Mouse (Mus musculus): ENCODE measurements around the gene Mcur1.
A peak's percentile ranks its signal among the peaks of the same experiment; 100 is the strongest.

Mcur1 gene

DNA sequence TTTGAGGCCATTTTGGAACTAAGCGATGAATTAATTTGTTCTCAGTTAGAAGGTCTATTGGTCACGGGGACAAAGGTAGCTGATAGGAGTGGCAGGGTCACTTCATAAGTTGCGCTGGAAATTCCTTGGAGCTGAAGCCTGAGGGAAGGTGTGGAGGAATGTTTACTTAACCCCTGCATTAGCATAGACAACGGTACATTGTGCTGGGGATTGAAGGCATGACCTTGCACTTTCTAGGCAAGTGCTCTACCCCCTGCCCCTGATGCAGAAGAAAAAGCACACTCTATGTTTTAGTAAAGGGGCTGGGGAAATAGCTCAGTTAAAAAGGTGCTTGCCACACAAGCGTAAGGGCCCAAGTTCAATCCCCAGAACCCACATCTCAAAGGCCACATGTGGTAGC lies 33.7 kb downstream of the Mcur1 start:
- DNase-seq (ENCODE audit: low read depth in 1 of 2, low spot score in 2 of 2) = no peak

DNA sequence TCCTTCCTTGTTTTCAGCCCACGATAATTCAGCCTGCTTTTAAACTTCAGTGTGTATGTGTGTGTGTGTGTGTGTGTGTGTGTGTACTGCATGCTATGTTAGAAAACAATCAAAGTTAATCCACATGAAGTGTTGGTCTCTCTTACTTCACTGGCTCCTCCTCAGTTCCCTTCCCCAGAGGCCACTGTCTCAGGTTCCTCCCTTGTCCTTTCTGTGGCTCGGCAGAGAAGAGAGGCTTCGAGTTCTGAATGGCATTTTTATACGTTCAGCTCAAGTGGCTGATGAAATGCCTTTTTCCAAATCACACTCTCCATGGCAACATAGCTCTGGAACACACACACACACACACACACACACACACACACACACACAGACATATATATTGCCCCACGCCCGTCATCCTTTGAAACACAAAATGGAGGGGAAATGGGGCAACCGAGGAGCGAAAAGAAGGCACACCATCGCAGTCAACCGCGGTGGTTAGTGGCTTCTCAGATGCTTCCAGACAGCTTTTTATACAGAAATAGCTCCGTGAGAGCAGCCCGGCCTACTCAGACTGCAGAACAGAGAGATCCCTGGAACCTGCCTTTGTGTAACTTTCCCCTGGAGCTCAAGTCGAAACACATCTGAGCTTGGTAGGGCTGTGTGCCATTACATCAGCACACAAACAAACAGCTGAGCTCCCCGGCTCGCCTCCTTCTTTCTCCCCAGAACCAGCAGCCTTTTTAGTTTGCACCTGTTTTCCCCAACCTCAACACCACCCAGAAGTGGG lies 34.4 kb downstream of the Mcur1 start:
- peak in 1 of 2 experiments; percentile 13 for DNase-seq (ENCODE audit: low read depth in 1 of 2, low spot score in 2 of 2)

DNA sequence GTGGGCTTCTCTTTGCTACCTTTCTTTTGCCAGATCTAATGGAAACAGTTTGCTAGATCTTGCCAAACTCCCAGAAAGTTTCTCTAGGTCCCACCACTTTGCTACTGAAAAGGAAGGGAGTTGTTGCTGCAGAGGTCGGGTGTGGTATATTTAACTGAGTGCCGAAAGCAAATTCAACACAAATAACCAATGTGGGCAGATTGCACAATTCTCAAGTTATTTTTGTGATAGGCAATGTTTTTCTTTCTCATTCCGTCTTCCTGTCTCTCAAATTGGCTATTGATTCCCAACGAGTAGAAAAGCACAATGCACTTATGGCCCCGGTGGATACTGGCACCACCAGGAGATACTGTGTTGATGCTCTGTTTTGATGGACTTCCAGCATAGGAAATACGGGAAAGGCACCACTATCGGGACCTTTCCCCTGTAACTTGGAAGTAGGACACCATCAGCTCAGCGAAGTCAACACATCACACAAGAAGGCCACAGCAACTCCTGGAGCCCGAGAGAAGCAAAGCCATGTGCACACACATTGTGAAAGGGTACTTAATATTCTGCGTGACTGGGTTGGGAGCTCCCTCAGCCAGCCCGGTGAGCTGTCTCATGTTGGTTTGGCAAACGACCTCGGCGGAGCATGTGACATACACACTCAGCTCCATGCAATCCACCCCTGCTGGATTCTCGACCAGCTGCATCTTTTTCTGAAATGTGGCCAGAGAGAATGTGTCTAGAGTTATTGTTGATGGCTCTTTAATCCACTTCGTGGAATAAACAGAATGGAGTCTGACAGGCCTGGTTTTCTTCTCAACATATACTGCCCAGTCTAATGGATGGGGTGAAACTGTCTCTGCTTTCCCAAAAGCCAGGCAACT lies 35.3 kb downstream of the Mcur1 start:
- DNase-seq (ENCODE audit: low read depth in 1 of 2, low spot score in 2 of 2) = peak; percentile 24 to 32

DNA sequence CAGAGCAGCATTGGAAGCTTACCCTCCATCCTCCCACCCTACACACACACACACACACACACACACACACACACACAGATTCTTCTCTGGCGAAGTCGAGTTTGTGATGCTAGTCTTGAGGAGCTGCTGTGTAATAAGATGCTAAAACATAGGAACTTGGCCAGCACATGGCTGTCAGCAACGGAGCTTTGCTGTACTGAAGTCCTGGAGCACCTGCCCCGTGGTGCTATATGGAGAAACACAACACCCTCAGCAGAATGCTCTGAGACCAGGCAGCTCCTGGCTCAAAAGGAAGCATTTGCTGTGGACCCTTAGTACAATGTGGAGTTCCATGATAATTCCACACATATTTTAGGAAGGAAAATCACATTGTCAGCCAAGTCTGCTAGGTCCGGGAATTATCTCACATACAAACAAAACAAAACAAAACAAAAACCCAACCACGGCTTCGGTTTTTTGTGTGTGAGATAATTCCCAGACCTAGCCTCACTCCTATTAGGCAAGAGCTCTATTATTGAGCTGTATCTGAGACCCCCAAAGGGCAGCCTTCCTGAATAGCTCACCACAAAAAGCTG lies 36.0 kb downstream of the Mcur1 start:
- DNase-seq (ENCODE audit: low read depth in 1 of 2, low spot score in 2 of 2) = no peak

DNA sequence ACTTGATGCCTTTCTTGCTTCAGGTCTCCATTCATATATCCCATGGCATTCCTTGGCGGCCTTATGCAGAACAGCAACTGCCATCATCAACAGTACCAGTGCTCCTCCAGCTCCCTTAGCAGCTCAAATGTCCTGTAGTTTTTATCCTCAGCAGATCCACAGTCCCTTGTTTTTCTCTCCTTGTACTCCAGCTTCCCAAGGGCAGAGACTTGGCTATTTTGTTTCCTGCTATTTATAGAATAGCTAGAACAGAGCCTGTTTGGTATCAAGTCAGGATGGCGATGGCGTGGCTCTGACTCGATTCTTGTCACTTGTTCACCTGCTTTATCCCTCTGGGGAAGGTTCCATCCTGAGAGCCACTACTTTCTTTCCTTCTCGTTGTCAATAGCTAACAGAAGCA lies 38.1 kb downstream of the Mcur1 start:
- no peak for DNase-seq (ENCODE audit: low read depth in 1 of 2, low spot score in 2 of 2)

DNA sequence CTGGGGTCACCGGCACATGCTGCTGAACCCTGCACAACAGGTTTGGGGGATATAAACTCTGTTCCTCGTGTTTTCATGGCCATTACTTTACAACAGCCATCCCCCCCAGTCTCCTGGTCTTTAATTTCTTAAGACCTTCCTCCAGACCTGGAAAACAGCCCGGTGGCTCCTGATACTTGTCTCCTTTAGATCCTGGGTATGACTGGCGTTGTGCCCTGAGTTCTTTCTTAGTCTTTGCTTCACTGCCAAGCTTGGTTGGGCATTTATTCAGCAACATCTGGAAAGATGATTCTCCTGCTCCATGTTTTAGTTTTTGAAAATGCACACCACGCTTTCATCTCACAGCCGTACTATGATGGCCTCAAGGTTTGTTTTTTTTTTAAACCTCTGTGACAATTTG lies 40.7 kb downstream of the Mcur1 start:
- DNase-seq (ENCODE audit: low read depth in 1 of 2, low spot score in 2 of 2) = no peak

DNA sequence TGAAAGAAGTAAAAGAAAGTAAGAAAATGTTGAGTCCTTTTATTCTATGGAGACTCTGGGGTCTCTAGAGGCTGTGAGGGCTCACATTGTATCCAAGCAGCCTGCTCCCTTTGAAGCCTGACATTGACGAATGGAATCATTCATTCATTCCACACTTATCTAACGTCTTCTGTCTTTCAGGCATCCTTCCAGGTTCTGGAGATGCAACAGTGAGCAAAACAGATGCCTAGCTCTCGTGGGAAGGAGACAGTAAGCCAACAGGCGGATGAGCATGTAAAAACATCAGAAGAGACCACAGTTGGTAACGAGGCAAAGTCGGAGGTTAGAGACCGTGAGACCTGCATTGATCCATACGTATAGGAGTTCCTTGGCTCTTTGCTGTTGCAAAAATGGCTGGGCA lies 42.6 kb downstream of the Mcur1 start:
- DNase-seq (ENCODE audit: low read depth in 1 of 2, low spot score in 2 of 2) = no peak

DNA sequence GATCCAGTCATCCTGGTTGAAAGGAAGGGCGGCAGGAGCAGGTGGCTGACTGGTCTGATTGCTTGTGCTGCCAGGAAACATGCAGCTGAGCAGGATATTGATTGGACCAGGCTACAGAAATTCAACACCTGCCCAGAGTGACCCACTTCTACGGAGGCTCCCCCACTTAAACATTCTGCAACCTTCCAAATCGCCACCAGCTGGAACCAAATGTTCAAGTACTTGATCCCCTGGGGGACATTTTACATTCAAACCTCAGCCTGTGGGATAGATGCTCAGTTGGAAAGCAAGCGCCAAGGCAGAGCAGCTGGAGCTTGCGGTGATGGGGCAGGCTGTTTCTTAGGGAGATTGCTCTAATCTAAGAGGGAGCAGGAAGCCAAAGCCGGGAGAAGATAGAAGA lies 43.1 kb downstream of the Mcur1 start:
- no peak for DNase-seq (ENCODE audit: low read depth in 1 of 2, low spot score in 2 of 2)

DNA sequence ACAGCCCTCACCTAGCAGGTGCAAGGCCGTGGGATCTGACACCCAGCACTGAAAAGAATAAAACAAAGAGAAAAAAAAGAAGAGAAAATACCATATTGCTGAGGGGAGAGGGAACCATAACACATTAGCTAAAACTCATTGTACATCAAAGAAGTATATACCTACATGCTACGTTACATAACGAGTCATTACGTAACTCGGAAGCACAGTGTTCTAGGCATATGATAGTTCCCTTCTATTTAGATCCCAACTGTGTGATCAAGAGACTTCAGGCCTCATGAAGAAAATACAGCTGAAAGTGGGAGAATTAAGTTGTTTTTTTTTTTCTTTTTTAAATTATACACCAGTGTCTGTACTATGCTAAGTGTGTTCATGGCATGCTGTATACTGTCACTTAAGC lies 43.9 kb downstream of the Mcur1 start:
- no peak for DNase-seq (ENCODE audit: low read depth in 1 of 2, low spot score in 2 of 2)

DNA sequence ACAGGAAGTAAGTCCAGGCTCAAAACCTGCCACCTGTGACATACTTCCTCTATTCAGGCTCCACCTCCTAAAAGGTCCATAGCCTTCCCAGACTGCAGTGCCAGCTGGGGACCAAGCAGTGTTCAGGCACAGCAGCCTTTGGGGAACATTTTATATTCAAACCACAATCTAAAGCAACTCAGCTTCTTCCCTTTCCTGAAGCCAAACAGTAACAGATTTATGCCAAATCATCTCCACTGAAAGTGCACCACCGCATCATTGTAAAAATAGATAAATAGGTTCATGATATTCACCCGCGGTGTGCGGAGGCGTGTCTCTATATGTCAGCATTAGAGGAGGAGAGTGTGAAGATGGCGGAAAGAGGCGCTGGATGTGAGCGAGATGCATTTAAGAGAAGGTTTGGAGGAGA lies 45.0 kb downstream of the Mcur1 start:
- no peak for DNase-seq (ENCODE audit: low read depth in 1 of 2, low spot score in 2 of 2)

DNA sequence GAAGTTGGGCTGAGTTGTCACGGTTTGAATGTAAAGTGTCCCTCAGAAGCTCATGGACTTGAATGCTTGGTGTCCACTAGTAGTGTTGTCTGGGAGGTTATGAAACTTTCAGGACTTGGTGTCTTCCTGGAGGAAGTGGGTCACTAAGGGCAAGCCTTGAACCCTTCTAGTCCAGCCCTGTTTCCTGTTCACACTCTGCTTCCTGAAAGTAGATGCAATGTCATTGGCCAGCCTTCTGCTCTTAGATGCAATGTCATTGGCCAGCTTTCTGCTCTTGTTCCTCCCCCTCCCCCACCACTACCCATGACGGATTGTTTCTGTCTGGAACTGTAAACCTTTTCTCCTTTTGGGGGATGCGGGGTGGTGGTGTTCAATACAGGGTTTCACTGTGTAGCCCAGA lies 47.3 kb downstream of the Mcur1 start:
- DNase-seq (ENCODE audit: low read depth in 1 of 2, low spot score in 2 of 2) = no peak

DNA sequence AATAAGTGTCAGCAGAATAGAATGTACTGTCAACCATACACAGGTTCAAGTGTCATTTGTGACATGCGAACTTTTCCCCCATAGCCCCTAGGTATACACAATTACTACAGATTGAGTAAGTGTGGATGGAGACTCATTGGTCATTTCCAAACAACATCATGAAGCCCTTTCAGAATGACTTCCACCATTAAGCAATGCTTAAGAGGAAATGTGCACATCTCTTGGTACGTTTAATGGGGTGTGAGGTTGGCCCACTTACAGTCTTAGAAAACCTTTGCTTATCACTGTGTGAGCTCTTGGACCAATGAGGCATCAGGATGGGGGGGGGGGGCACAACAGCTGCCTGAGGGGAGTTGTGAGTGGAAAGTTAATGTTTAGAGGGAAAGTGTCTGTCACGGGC lies 54.2 kb downstream of the Mcur1 start:
- DNase-seq (ENCODE audit: low read depth in 1 of 2, low spot score in 2 of 2) = no peak

DNA sequence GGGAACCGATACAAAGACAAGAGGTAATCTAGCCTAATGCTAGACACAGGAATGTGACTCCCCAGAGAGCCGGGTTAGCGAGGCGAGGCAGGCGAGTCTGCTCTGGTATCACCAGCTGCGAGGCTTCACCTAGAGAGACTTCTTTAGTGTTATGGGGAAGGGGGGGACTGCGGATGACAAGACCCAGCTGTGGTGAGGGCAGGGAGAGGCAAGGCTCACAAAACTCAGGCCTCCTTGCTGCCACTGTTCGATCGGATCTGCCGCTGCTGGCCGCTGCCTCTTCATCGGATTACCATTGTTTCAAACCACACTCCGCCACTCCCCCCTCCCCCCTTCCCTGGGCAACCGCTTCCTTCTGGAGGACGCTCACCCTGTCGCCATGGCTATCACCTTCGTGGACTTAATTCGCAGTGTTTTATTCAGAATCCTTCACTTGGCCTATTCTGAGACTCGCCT lies 56.6 kb downstream of the Mcur1 start:
- DNase-seq (ENCODE audit: low read depth in 1 of 2, low spot score in 2 of 2) = no peak

DNA sequence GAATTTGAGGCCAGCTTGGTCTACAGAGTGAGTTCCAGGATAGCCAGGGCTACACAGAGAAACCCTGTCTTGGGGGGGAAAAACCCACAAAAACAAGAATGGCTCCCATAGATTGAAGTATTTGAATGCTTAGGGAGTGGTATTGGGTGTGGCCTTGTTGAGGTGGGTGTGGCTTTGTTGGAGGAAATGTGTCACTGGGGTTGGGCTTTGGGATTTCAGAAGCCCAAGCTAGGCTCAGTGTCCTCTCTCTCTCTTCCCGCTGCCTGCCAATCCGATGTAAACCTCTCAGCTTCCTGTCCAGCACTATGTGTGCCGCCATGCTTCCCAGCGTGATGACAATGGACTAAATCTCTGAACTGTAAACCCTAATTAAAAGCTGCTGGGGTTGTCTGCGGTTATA lies 58.4 kb downstream of the Mcur1 start:
- DNase-seq (ENCODE audit: low read depth in 1 of 2, low spot score in 2 of 2) = no peak

DNA sequence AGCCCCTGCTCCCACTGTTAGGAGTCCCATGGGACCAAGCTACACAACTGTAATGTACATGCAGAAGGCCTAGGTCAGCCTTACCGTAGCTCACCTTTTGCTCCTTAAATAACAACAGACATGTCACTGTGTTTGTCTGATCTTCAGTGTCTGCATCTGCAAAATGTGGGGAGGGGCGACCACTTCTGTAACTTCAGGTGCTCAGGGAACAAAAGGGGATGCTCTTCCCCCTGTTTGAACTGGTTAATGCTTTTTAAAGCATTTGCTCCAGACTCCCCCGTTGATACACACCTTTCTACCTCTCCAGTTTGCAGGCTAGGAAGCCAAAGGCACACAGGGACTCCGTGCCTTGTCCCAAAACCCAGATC lies 59.5 kb downstream of the Mcur1 start:
- no peak for DNase-seq (ENCODE audit: low read depth in 1 of 2, low spot score in 2 of 2)

DNA sequence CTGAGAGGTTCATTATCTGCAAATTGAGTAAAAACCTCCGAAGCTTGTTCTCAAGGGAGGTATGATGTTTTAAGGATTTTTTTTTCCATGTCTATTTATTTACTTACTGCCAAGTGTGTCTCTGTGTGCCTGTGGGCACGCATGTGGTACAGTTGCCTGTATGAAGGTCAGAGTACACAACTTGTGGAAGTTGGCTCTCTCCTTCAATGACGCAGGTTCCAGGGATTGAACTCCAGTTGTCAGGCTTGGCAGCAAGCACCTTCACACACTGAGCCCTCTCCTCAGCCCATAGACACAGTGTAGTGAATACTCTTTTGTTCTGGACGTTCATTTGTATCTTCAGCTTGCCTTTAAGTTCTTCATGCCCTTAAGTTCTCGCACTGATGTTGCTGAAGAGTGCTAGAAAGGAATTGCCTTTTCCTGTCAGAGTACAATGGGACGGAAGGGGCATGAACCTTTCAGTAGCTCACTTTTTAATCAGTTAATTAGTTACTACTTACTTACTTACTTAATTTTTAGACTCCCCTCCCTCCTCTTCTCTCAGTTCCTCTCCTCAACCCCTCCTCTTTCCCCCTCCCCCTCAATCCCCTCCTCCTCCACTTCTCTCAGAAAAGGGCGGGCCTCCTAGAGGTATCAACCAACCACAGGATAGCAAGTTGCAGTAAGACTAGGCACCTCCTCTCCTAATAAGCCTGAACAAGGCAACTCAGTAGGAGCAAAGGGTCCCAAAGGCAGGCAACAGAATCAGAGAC lies 60.1 kb downstream of the Mcur1 start:
- no peak for DNase-seq (ENCODE audit: low read depth in 1 of 2, low spot score in 2 of 2)

DNA sequence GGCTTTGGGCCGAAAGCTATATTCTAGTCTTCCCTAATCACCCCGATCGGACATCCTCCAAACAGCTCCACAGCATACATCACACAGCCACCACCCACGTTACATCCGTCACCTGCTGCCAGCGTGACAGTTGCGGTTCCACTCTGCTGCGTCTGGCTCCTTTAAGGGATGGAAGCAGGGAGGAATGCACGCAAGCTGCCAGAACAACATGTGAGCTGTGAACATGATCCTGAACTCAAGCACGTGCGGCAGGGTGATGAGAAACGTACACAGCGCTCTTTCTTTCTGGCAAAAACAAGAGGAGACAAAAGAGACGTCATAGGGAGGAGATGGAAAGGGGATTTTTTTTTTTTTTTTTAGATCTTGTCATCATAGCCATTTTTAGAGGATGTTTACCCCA lies 61.1 kb downstream of the Mcur1 start:
- DNase-seq (ENCODE audit: low read depth in 1 of 2, low spot score in 2 of 2) = no peak

DNA sequence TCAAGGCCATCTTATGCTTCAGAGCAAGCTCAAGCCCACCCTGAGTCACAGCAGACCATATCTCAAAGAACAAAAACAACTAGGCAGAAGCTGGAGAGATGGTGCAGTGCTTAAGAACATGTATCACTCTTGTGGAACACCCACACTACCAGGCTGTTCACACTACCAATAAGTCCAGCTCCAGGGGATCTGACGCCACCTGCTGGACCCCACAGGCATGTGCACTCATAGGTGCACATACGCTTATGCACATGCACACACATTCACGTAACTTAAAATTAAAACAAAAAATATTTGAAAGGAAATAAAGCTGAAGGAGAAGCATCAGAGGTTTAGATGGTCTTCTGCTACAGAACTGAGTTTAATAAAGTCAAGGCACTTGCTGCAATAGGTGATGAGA lies 62.2 kb downstream of the Mcur1 start:
- DNase-seq (ENCODE audit: low read depth in 1 of 2, low spot score in 2 of 2) = no peak

DNA sequence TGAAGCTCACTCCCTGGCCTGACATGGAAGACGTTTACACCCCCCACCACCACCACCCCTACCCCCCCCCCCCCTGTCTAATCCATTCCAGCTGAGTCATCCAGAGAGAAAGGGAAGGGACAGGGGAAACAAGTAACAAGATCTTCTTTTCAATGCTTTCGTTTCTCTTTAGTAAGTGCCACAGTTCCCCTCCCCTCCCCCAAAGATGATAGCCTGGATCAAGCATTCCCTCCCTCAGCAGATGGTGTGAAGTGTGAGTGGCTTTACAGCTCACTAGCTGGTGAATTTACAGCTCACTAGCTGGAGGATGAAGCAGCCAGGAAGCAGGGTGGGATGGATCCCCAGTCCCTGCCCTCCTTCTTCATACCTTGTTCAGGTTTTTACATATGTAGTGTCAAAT lies 63.3 kb downstream of the Mcur1 start:
- no peak for DNase-seq (ENCODE audit: low read depth in 1 of 2, low spot score in 2 of 2)

DNA sequence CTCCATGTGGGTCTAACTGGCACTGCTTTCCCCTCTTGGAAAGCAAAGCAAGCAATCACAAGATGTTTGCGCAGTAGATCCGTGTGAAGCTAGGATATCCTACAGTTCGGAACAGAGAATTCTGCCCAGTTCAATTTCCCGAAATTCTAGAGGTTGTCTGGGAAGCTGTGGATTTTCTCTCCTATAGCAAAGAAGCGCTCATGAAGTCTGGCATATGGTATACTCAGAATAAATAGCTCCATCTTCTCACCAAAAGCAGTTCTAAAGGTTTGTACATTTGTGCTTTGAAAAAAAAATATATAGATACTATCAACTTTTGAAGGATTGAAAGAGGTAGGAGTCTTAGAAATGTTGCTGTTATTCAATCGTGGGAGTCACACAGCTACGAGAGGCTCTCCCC lies 64.3 kb downstream of the Mcur1 start:
- no peak for DNase-seq (ENCODE audit: low read depth in 1 of 2, low spot score in 2 of 2)

DNA sequence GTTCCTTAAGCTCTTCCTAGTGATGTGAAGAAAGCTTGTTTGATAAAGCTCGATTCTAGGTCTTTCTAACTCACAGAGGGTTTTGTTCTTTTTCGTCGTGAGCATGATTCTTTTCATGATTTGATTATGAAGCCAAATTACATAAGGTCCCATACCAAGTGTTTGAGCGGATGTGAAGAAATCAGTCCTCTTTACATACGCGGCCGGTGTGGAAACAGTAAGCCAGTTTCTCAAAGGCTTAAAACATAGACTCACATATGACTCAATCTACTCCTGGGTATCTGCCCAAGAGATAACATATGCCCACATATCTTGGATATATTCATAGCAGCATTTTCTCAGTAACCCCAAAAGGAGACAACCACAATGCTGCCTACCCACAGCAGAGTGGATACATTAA lies 66.3 kb downstream of the Mcur1 start:
- no peak for DNase-seq (ENCODE audit: low read depth in 1 of 2, low spot score in 2 of 2)

Measured in monocyte, adult 2 months (primary cell).